Mouse (Mus musculus) monocyte, adult 5-6 weeks (primary cell): ENCODE data around the gene Ikbke. TPM values are rescaled to one million over a fixed set of nuclear protein-coding genes. Genes with fewer than 3 reads are reported as not detected.
A peak's percentile ranks its signal among the peaks of the same experiment; 100 is the strongest.

Source experiments
- ATAC-seq: fragments of 153-309, 156-312 bp; replicated peaks from 2 replicates; pipeline ENCODE4 v1.8.0; 2017; ENCODE audit warnings: mild to moderate bottlenecking; ENCODE audit not compliant: low TSS enrichment, insufficient number of reproducible peaks, severe bottlenecking, poor library complexity, low FRiP score
- total RNA-seq: library from RNA; stranded (forward); fragments of 200-1000, 200-491, 200-594 nt; gene quantifications from 3 replicates; pipeline ENCODE4 v1.2.3, GENCODE M21; 2017

The Ikbke gene
- total RNA-seq, 1 experiment from 2014 or later: 8.7 TPM

GRCm38 (mm10) chr1:131245926-131246325 is 33.5 kb downstream of the Ikbke start:
- ATAC-seq: peak; percentile 34; the same call in 1 of the 2 replicates

- peak; percentile 23; the same call in 1 of the 2 replicates for ATAC-seq
These were observed 34.1 kb downstream of the Ikbke start, which contains the start of gene Rassf5 for GRCm38 (mm10) chr1:131245089-131245856. Gene Rassf5 (minus strand): TSS chr1:131245258.

- ATAC-seq: no peak
These were observed 34.8 kb downstream of the Ikbke start for GRCm38 (mm10) chr1:131244536-131245088.

- ATAC-seq: no peak
These were observed 36.5 kb downstream of the Ikbke start for GRCm38 (mm10) chr1:131242956-131243355.

- ATAC-seq: no peak
These were observed 39.7 kb downstream of the Ikbke start for GRCm38 (mm10) chr1:131239576-131240193.

GRCm38 (mm10) chr1:131238931-131239381 is 40.5 kb downstream of the Ikbke start:
- no peak for ATAC-seq

GRCm38 (mm10) chr1:131236077-131236476 is 43.3 kb downstream of the Ikbke start:
- no peak for ATAC-seq

- no peak for ATAC-seq
These were observed 45.9 kb downstream of the Ikbke start for GRCm38 (mm10) chr1:131233527-131233926.

GRCm38 (mm10) chr1:131228659-131229058 is 50.7 kb downstream of the Ikbke start:
- ATAC-seq: no peak

- ATAC-seq: no peak; the same call in 1 of the 2 replicates
These were observed 51.2 kb downstream of the Ikbke start for GRCm38 (mm10) chr1:131228225-131228624.

- ATAC-seq: 0 out of 2 replicates have a peak, but pooled peaks have one; percentile 17
These were observed 54.4 kb downstream of the Ikbke start for GRCm38 (mm10) chr1:131224848-131225471.

- no peak for ATAC-seq
These were observed 56.1 kb downstream of the Ikbke start for GRCm38 (mm10) chr1:131223345-131223744.

- no peak for ATAC-seq
These were observed 57.4 kb downstream of the Ikbke start for GRCm38 (mm10) chr1:131221822-131222590.

- ATAC-seq: no peak
These were observed 60.5 kb downstream of the Ikbke start for GRCm38 (mm10) chr1:131218933-131219332.

GRCm38 (mm10) chr1:131213361-131213760 is 66.0 kb downstream of the Ikbke start:
- no peak for ATAC-seq

GRCm38 (mm10) chr1:131212956-131213355 is 66.5 kb downstream of the Ikbke start:
- no peak for ATAC-seq

GRCm38 (mm10) chr1:131211655-131212054 is 67.8 kb downstream of the Ikbke start:
- ATAC-seq: no peak

- ATAC-seq: no peak
These were observed 69.4 kb downstream of the Ikbke start for GRCm38 (mm10) chr1:131209971-131210426.
